Mouse (Mus musculus): ENCODE measurements around the gene Atp8a2.
"Not testable (repeated sequence)": the region's sequence is repeated elsewhere in the genome, so short reads cannot be mapped to it uniquely, and the experiment has no call there.

The Atp8a2 gene

GRCm38 (mm10) chr14:59783348-59784341 lies 413.3 kb downstream of the Atp8a2 start:
- DNase-seq (ENCODE audit: low spot score in 2 of 2) = no peak

- no peak for DNase-seq (ENCODE audit: low spot score in 2 of 2)
Measured at GRCm38 (mm10) chr14:59780391-59780790, 416.6 kb downstream of the Atp8a2 start.

GRCm38 (mm10) chr14:59762227-59762626 lies 434.8 kb downstream of the Atp8a2 start:
- DNase-seq (ENCODE audit: low spot score in 2 of 2) = no peak

GRCm38 (mm10) chr14:59759900-59760493 lies 437.0 kb downstream of the Atp8a2 start:
- DNase-seq (ENCODE audit: low spot score in 2 of 2) = no peak

GRCm38 (mm10) chr14:59759196-59759839 lies 437.7 kb downstream of the Atp8a2 start:
- DNase-seq (ENCODE audit: low spot score in 2 of 2) = no peak

- DNase-seq (ENCODE audit: low spot score in 2 of 2) = no peak
Measured at GRCm38 (mm10) chr14:59752401-59752800, 444.6 kb downstream of the Atp8a2 start.

- DNase-seq (ENCODE audit: low spot score in 2 of 2) = no peak
Measured at GRCm38 (mm10) chr14:59750005-59750404, 447.0 kb downstream of the Atp8a2 start.

GRCm38 (mm10) chr14:59745676-59746075 lies 451.3 kb downstream of the Atp8a2 start:
- DNase-seq (ENCODE audit: low spot score in 2 of 2) = no peak

- no peak for DNase-seq (ENCODE audit: low spot score in 2 of 2)
Measured at GRCm38 (mm10) chr14:59741752-59742151, 455.2 kb downstream of the Atp8a2 start.

GRCm38 (mm10) chr14:59739446-59739845 lies 457.5 kb downstream of the Atp8a2 start:
- DNase-seq (ENCODE audit: low spot score in 2 of 2) = no peak

GRCm38 (mm10) chr14:59737734-59738294 lies 459.2 kb downstream of the Atp8a2 start:
- no peak for DNase-seq (ENCODE audit: low spot score in 2 of 2)

GRCm38 (mm10) chr14:59736861-59737700 lies 459.9 kb downstream of the Atp8a2 start:
- DNase-seq (ENCODE audit: low spot score in 2 of 2) = peak; percentile 47 to 55

GRCm38 (mm10) chr14:59730043-59730390 lies 467.0 kb downstream of the Atp8a2 start:
- no peak for DNase-seq (ENCODE audit: low spot score in 2 of 2)

- no peak for DNase-seq (ENCODE audit: low spot score in 2 of 2)
Measured at GRCm38 (mm10) chr14:59729298-59730042, 467.5 kb downstream of the Atp8a2 start.

GRCm38 (mm10) chr14:59727016-59727415 lies 470.0 kb downstream of the Atp8a2 start:
- DNase-seq (ENCODE audit: low spot score in 2 of 2) = no peak

- peak in 1 of 2 experiments; percentile 15 for DNase-seq (ENCODE audit: low spot score in 2 of 2)
Measured at GRCm38 (mm10) chr14:59723163-59723562, 473.8 kb downstream of the Atp8a2 start.

- no peak for DNase-seq (ENCODE audit: low spot score in 2 of 2)
Measured at GRCm38 (mm10) chr14:59721957-59722356, 475.0 kb downstream of the Atp8a2 start.

- DNase-seq (ENCODE audit: low spot score in 2 of 2) = peak in 1 of 2 experiments; percentile 18
Measured at GRCm38 (mm10) chr14:59721356-59721755, 475.6 kb downstream of the Atp8a2 start.

GRCm38 (mm10) chr14:59720386-59720785 lies 476.6 kb downstream of the Atp8a2 start:
- peak in 1 of 2 experiments; percentile 65 for DNase-seq (ENCODE audit: low spot score in 2 of 2)

- DNase-seq (ENCODE audit: low spot score in 2 of 2) = not testable (repeated sequence)
Measured at GRCm38 (mm10) chr14:59716443-59717085, 480.4 kb downstream of the Atp8a2 start.
